Mouse (Mus musculus): ENCODE data around the gene Nlrc3. TPM values are rescaled to one million over a fixed set of nuclear protein-coding genes. Genes with fewer than 3 reads are reported as not detected.
"Not testable (repeated sequence)": the region's sequence is repeated elsewhere in the genome, so short reads cannot be mapped to it uniquely, and the experiment has no call there.

The Nlrc3 gene
- 0.97 and 1.0 TPM in 2 replicates for polyA plus RNA-seq (2016; fragmentation: Nextera tagmentation; extraction: Ambion mirVana)

DNA sequence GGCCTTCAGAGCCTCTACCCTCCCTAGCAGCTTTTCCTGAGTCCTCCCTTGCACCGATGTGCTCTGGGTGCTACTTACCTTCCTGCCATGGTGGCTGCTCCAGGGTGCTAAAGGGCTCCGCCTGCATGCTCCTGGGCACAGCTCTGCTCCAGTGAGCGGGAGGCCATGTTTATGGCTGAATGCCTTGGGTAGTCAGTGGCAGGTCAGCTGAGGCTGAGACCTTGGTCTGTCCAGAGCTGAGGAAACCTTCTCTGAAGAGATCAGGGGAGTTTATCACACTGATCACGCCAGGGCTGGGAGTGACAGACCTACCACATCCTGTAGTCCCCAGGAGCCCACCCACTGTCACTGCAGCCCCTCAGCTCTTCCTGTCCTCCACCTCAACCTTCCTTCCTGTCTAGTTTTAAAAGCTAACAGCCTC is at the start of gene Nlrc3:
Gene Nlrc3 (minus strand): TSS at position 382 of the 421 bp plus-strand sequence.
- DNase-seq (ENCODE audit: low spot score), result no peak
- WGBS, result 58% methylated on average over 4 of the region's 4 CpGs
- Histone ChIP-seq H3K9me3 (no peaks in the 10 kb centered on the region), H3K27me3 (replicated peaks; ENCODE audit: low read depth, poor library complexity, severe bottlenecking) (no peaks in the 10 kb centered on the region), H3K4me1 (peaks cover 19% of the 10 kb centered on the region), H3K27ac (replicated peaks) (peak within 1 kb of the TSS; percentile 24; the same call in 1 of the 2 replicates), H3K4me3 (no peak within 1 kb of the TSS; the same call in 1 of the 2 replicates), H3K36me3 (replicated peaks) (peaks cover 39% of the 10 kb centered on the region)

GRCm38 (mm10) chr16:4022719-4023118 is 46.3 kb upstream of the Nlrc3 start:
- Histone ChIP-seq H3K4me3 (no peak overlapping the region), H3K27me3 (replicated peaks; ENCODE audit: low read depth, poor library complexity, severe bottlenecking) (no peaks in the 10 kb centered on the region), H3K27ac (replicated peaks) (no peak overlapping the region), H3K9me3 (0 out of 2 replicates have a peak, but pooled peaks cover 2% of the 10 kb centered on the region), H3K4me1 (no peaks in the 10 kb centered on the region), H3K36me3 (replicated peaks) (no peaks in the 10 kb centered on the region)
- 77% methylated on average over 4 of the region's 4 CpGs for WGBS
- no peak for DNase-seq (ENCODE audit: low spot score)

GRCm38 (mm10) chr16:4021241-4021640 is 44.8 kb upstream of the Nlrc3 start:
- Histone ChIP-seq H3K27me3 (replicated peaks; ENCODE audit: low read depth, poor library complexity, severe bottlenecking) (no peaks in the 10 kb centered on the region), H3K27ac (replicated peaks) (no peak overlapping the region), H3K4me3 (no peak overlapping the region), H3K4me1 (no peaks in the 10 kb centered on the region), H3K36me3 (replicated peaks) (no peaks in the 10 kb centered on the region), H3K9me3 (0 out of 2 replicates have a peak, but pooled peaks cover 2% of the 10 kb centered on the region)
- 81% methylated on average over 1 of the region's 1 CpGs for WGBS
- no peak for DNase-seq (ENCODE audit: low spot score)

DNA sequence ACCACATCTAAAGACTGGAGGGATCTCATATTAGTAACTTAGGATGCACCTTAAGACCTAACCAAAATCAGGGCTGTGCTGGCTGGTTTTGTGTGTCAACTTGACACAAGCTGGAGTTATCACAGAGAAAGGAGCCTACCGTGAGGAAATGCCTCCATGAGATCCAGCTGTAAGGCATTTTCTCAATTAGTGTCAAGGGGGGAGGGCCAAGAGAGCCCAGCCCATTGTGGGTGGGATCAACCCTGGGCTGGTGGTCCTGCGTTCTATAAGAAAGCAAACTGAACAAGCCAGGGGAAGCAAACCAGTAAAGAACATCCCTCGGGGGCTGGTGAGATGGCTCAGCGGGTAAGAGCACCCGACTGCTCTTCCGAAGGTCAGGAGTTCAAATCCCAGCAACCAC is 41.0 kb upstream of the Nlrc3 start:
- peak; percentile 44 for DNase-seq (ENCODE audit: low spot score)
- WGBS, result 61% methylated on average over 6 of the region's 6 CpGs

GRCm38 (mm10) chr16:4016786-4017185 is 40.4 kb upstream of the Nlrc3 start:
- not testable (repeated sequence) for DNase-seq (ENCODE audit: low spot score); H3K9me3 ChIP-seq; H3K27me3 ChIP-seq (replicated peaks; ENCODE audit: low read depth, poor library complexity, severe bottlenecking); H3K4me3 ChIP-seq; H3K27ac ChIP-seq (replicated peaks); H3K36me3 ChIP-seq (replicated peaks); H3K4me1 ChIP-seq
- 79% methylated on average over 17 of the region's 17 CpGs for WGBS

More for the DNA sequence above, 41.0 kb upstream of the Nlrc3 start:
- H3K27me3 ChIP-seq (replicated peaks; ENCODE audit: low read depth, poor library complexity, severe bottlenecking); H3K9me3 ChIP-seq; H3K27ac ChIP-seq (replicated peaks); H3K36me3 ChIP-seq (replicated peaks); H3K4me3 ChIP-seq; H3K4me1 ChIP-seq: not testable (repeated sequence)

- Histone ChIP-seq H3K27me3 (replicated peaks; ENCODE audit: low read depth, poor library complexity, severe bottlenecking) (no peaks in the 10 kb centered on the region), H3K36me3 (replicated peaks) (no peaks in the 10 kb centered on the region), H3K4me3 (no peak overlapping the region), H3K4me1 (no peaks in the 10 kb centered on the region), H3K27ac (replicated peaks) (no peak overlapping the region), H3K9me3 (peaks cover 6% of the 10 kb centered on the region; the same call in 1 of the 2 replicates)
- DNase-seq (ENCODE audit: low spot score), result no peak
- WGBS, result 80% methylated on average over 5 of the region's 5 CpGs
Observed at GRCm38 (mm10) chr16:4014040-4014668, 37.7 kb upstream of the Nlrc3 start.

DNA sequence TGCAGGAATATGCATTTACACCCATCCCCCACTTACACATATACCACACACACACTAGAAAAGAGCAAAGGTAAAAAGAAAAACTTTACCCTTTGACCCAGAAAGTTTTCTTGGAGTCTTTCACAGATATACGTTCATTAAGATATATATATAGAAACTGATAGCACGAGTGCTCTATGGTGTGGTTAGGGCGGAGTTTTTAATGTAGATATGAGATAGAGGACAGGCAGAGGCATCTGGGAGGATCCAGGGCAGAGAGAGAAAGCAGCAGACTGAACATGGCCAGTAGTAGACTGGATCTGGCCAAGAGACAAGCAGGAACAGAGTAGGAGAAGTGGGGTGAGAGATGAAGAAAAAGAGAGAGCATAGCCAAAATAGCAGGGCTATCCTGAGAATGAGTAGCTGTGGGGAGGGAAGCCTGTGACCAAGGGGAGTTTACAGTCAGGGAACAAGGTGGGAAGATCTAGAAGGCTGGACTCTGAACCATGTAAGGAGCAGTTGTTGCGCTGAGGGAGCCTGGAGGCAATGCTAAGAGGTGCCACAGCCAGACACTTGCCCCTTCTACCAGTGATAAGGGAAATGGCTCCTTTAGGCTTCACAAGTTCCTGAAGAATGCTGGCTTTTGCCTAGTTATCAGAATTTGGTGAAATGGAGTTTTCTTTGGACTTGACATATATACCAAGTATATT is 36.6 kb upstream of the Nlrc3 start:
- no peak overlapping the region for H3K4me3 ChIP-seq

DNA sequence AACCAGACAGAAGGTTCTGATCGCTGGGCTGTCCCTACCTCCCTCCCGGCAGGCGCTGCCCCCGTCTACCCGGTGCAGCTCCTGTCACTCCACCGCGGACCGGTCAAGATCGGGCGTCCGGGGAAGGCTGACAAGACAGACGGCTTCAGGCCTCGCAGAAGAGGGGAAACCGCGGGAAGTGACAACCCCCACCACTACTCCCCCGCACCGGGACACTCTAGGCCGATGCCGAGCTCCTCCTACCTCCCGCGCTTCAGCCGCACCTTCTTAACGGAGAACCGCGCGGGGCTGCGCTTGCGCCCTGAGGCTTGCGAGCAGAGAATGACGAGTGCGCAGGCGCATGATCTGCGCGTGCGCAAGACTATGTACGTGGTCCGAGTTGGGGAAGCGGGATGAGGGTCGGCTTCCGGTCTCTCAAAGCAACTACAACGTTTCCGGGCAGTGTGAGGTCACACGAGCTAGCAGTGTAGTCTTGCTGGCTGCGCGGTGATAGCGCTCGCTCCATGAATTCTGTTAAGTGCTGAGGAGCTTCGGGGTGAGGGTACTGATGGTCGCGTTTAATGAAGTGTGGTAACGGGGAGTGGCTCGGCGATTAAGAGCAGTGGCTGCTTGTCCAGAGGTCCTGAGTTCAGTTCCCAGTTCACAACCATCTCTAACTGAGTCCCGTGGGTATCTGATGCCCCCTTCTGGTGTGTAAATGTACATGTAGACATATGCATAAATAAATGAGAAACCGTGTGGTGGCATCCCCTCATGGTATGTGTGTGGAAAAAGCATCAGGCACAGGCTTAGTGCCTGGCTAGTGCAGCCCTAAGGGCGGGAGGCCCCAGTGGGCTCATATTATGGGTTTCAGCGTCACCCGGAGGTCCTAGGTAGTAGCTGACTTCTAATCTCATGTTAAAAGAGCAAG is 27.3 kb upstream of the Nlrc3 start, which contains the start of gene Slx4:
Gene Slx4 (minus strand): TSS at position 282 of the 910 bp plus-strand sequence.
- H3K4me1 ChIP-seq, result peaks cover 18% of the 10 kb centered on the region
- 1% methylated on average over 58 of the region's 58 CpGs for WGBS

More for the DNA sequence above, 36.6 kb upstream of the Nlrc3 start:
- no peaks in the 10 kb centered on the region for H3K4me1 ChIP-seq
- H3K27ac ChIP-seq (replicated peaks), result no peak overlapping the region
- H3K9me3 ChIP-seq, result peaks cover 6% of the 10 kb centered on the region; the same call in 1 of the 2 replicates
- no peaks in the 10 kb centered on the region for H3K27me3 ChIP-seq (replicated peaks; ENCODE audit: low read depth, poor library complexity, severe bottlenecking)
- no peaks in the 10 kb centered on the region for H3K36me3 ChIP-seq (replicated peaks)
- DNase-seq (ENCODE audit: low spot score), result no peak
- 76% methylated on average over 4 of the region's 4 CpGs for WGBS

GRCm38 (mm10) chr16:3988410-3988809 is 12.0 kb upstream of the Nlrc3 start:
- no peak for DNase-seq (ENCODE audit: low spot score)
- H3K9me3 ChIP-seq, result no peaks in the 10 kb centered on the region
- H3K36me3 ChIP-seq (replicated peaks), result peaks cover 98% of the 10 kb centered on the region
- H3K27ac ChIP-seq (replicated peaks), result no peak overlapping the region
- no peaks in the 10 kb centered on the region for H3K4me1 ChIP-seq
- WGBS, result 94% methylated on average over 4 of the region's 4 CpGs
- H3K4me3 ChIP-seq, result no peak overlapping the region
- no peaks in the 10 kb centered on the region for H3K27me3 ChIP-seq (replicated peaks; ENCODE audit: low read depth, poor library complexity, severe bottlenecking)

More for the DNA sequence above, 27.3 kb upstream of the Nlrc3 start, which contains the start of gene Slx4:
- peak; percentile 95 for DNase-seq (ENCODE audit: low spot score)
- H3K27me3 ChIP-seq (replicated peaks; ENCODE audit: low read depth, poor library complexity, severe bottlenecking), result no peaks in the 10 kb centered on the region
- H3K27ac ChIP-seq (replicated peaks), result peak within 1 kb of the TSS; percentile 91
- peak within 1 kb of the TSS; percentile 91 for H3K4me3 ChIP-seq
- no peaks in the 10 kb centered on the region for H3K9me3 ChIP-seq
- H3K36me3 ChIP-seq (replicated peaks), result peaks cover 28% of the 10 kb centered on the region

DNA sequence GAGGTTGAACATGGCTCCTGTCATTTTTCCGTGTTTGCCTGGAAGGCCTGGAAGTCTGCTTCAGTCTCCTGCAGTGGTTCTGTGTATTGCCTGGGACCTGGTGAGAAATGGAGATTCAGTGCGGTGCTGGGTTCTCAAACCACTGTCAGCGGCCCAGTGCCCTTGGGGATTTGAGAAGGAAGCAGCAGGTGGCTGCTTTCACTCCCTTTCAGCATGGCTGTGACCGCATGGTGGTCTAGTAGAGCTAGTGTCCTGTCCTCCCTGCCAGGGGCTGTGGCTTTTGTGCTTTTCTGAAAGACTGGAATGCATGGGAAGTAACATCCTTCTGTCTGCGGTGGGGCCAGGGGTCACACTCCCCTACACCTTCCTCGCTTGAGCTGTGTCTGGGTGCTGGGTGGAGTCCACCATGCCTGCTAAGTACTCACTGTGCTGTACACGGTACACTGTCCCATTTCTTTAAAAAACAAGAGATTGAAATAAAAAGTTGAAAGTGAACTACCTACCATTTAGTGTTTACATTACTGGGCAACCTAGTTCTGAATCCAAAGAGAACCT is 6.8 kb upstream of the Nlrc3 start:
- H3K36me3 ChIP-seq (replicated peaks), result peaks cover 100% of the 10 kb centered on the region
- no peaks in the 10 kb centered on the region for H3K9me3 ChIP-seq
- 66% methylated on average over 7 of the region's 7 CpGs for WGBS
- no peaks in the 10 kb centered on the region for H3K4me1 ChIP-seq
- no peak overlapping the region for H3K27ac ChIP-seq (replicated peaks)
- H3K4me3 ChIP-seq, result no peak overlapping the region
- H3K27me3 ChIP-seq (replicated peaks; ENCODE audit: low read depth, poor library complexity, severe bottlenecking), result no peaks in the 10 kb centered on the region
- DNase-seq (ENCODE audit: low spot score), result no peak

- no peak overlapping the region for H3K4me3 ChIP-seq
- WGBS, result 93% methylated on average over 4 of the region's 4 CpGs
- no peak overlapping the region for H3K27ac ChIP-seq (replicated peaks)
- peaks cover 3% of the 10 kb centered on the region for H3K4me1 ChIP-seq
- peaks cover 98% of the 10 kb centered on the region for H3K36me3 ChIP-seq (replicated peaks)
- no peaks in the 10 kb centered on the region for H3K9me3 ChIP-seq
- DNase-seq (ENCODE audit: low spot score), result no peak
- H3K27me3 ChIP-seq (replicated peaks; ENCODE audit: low read depth, poor library complexity, severe bottlenecking), result no peaks in the 10 kb centered on the region
Observed at GRCm38 (mm10) chr16:3982173-3982572, 5.7 kb upstream of the Nlrc3 start.

GRCm38 (mm10) chr16:3976712-3977111 is 280 bp upstream of the Nlrc3 start:
- no peaks in the 10 kb centered on the region for H3K27me3 ChIP-seq (replicated peaks; ENCODE audit: low read depth, poor library complexity, severe bottlenecking)
- no peak overlapping the region for H3K27ac ChIP-seq (replicated peaks)
- WGBS, result 32% methylated on average over 3 of the region's 3 CpGs
- DNase-seq (ENCODE audit: low spot score), result no peak
- H3K4me1 ChIP-seq, result peaks cover 19% of the 10 kb centered on the region
- no peaks in the 10 kb centered on the region for H3K9me3 ChIP-seq
- H3K4me3 ChIP-seq, result no peak overlapping the region
- H3K36me3 ChIP-seq (replicated peaks), result peaks cover 44% of the 10 kb centered on the region

All from embryonic facial prominence, embryonic 10.5 days (tissue).